Mouse (Mus musculus): Measurements from ENCODE around the gene Ap3b1.

DNA sequence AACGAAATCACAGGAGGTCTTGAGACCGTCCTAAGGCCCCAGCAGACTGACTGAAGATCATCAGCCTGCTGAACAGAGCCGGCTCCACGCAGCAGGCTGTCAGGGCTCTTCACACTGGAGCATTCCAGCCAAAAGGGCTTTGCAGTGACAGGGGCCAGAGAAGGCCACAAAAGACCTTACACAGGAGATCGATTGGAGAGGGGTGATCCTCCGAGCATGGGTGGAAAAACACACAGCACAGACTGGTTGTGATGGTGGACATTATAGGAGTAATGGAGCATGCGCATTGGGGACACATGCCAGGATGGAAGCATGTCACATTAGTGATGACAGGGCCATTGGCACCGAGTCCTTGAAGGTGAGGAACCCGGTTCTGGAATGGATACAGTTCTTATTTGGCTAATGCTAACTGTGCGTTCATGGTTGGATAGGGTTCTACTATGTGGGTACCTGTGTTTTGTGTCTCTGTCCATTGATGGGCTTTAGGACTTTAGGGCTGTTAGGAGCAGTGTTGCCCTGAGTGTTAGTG is 37.7 kb downstream of the Ap3b1 start:
- TF ChIP-seq CTCF (IDR thresholded peaks at IDR 0.05; ENCODE audit: control insufficient read depth, insufficient read depth, low read length), result no peak
- no peak for TF ChIP-seq POLR2A (IDR thresholded peaks at IDR 0.05; ENCODE audit: borderline replicate concordance, control insufficient read depth, low read depth, low read length)

Measured in bone marrow, adult 2 months (tissue).